Mouse (Mus musculus): ENCODE results near the gene Tppp3. TPM values are rescaled to one million over a fixed set of nuclear protein-coding genes. Genes with fewer than 3 reads are reported as not detected.

Gene Tppp3
- polyA plus RNA-seq, 1 experiment from 2014 or later, result 44.6 TPM

GRCm38 (mm10) chr8:105506977-105507376 lies 35.7 kb upstream of the Tppp3 start:
- Histone ChIP-seq H3K9ac (no peak overlapping the region), H3K36me3 (no peaks in the 10 kb centered on the region), H3K4me1 (peaks cover 24% of the 10 kb centered on the region), H3K4me3 (no peak overlapping the region), H3K4me2 (replicated peaks) (no peak overlapping the region), H3K27ac (no peak overlapping the region), H3K27me3 (no peaks in the 10 kb centered on the region), H3K9me3 (no peaks in the 10 kb centered on the region)
- ATAC-seq (ENCODE audit: insufficient number of reproducible peaks, insufficient read depth, low FRiP score, low TSS enrichment), result no peak
- 75% methylated on average over 6 of the region's 6 CpGs for WGBS

- Histone ChIP-seq H3K9me3 (no peaks in the 10 kb centered on the region), H3K9ac (no peak overlapping the region), H3K27ac (no peak overlapping the region)
Measured at GRCm38 (mm10) chr8:105504617-105505016, 33.3 kb upstream of the Tppp3 start.

GRCm38 (mm10) chr8:105499787-105500186 lies 28.5 kb upstream of the Tppp3 start:
- Histone ChIP-seq H3K4me2 (replicated peaks) (no peak overlapping the region), H3K9ac (no peak overlapping the region), H3K27ac (no peak overlapping the region), H3K27me3 (no peaks in the 10 kb centered on the region), H3K36me3 (no peaks in the 10 kb centered on the region), H3K4me1 (peaks cover 13% of the 10 kb centered on the region), H3K9me3 (no peaks in the 10 kb centered on the region), H3K4me3 (no peak overlapping the region)
- no peak for ATAC-seq (ENCODE audit: insufficient number of reproducible peaks, insufficient read depth, low FRiP score, low TSS enrichment)
- 71% methylated on average over 12 of the region's 12 CpGs for WGBS

More at GRCm38 (mm10) chr8:105504617-105505016, 33.3 kb upstream of the Tppp3 start:
- Histone ChIP-seq H3K36me3 (no peaks in the 10 kb centered on the region), H3K4me2 (replicated peaks) (no peak overlapping the region), H3K27me3 (no peaks in the 10 kb centered on the region), H3K4me1 (peaks cover 13% of the 10 kb centered on the region), H3K4me3 (no peak overlapping the region)
- WGBS, result 91% methylated on average over 3 of the region's 3 CpGs
- ATAC-seq (ENCODE audit: insufficient number of reproducible peaks, insufficient read depth, low FRiP score, low TSS enrichment), result no peak

GRCm38 (mm10) chr8:105496439-105497180 lies 25.3 kb upstream of the Tppp3 start, which contains the start of gene Zdhhc1:
Zdhhc1 (minus strand) TSS chr8:105496902.
- H3K4me2 ChIP-seq (replicated peaks), result peak within 1 kb of the TSS; percentile 88
- H3K27me3 ChIP-seq, result no peaks in the 10 kb centered on the region
- H3K9ac ChIP-seq, result peak within 1 kb of the TSS; percentile 91
- no peaks in the 10 kb centered on the region for H3K9me3 ChIP-seq
- H3K4me3 ChIP-seq, result peak within 1 kb of the TSS; percentile 79
- peaks cover 26% of the 10 kb centered on the region for H3K4me1 ChIP-seq
- no peaks in the 10 kb centered on the region for H3K36me3 ChIP-seq
- peak; percentile 81 for ATAC-seq (ENCODE audit: insufficient number of reproducible peaks, insufficient read depth, low FRiP score, low TSS enrichment)
- peak within 1 kb of the TSS; percentile 61 for H3K27ac ChIP-seq
- under 1% methylated on average over 54 of the region's 68 CpGs for WGBS

GRCm38 (mm10) chr8:105495350-105496302 lies 24.3 kb upstream of the Tppp3 start:
- Histone ChIP-seq H3K4me1 (peaks cover 26% of the 10 kb centered on the region), H3K4me2 (replicated peaks) (peak overlapping the region; percentile 88), H3K27ac (peak overlapping the region; percentile 61; the same call in 1 of the 2 replicates), H3K9me3 (no peaks in the 10 kb centered on the region), H3K4me3 (peak overlapping the region; percentile 79), H3K9ac (peak overlapping the region; percentile 91; the same call in 1 of the 2 replicates), H3K27me3 (no peaks in the 10 kb centered on the region), H3K36me3 (no peaks in the 10 kb centered on the region)
- ATAC-seq (ENCODE audit: insufficient number of reproducible peaks, insufficient read depth, low FRiP score, low TSS enrichment), result no peak
- WGBS, result 39% methylated on average over 17 of the region's 17 CpGs

- ATAC-seq (ENCODE audit: insufficient number of reproducible peaks, insufficient read depth, low FRiP score, low TSS enrichment), result no peak
- WGBS, result 78% methylated on average over 3 of the region's 3 CpGs
- Histone ChIP-seq H3K27ac (no peak overlapping the region), H3K27me3 (no peaks in the 10 kb centered on the region), H3K9me3 (no peaks in the 10 kb centered on the region), H3K9ac (no peak overlapping the region), H3K4me1 (peaks cover 26% of the 10 kb centered on the region), H3K36me3 (no peaks in the 10 kb centered on the region), H3K4me3 (no peak overlapping the region), H3K4me2 (replicated peaks) (no peak overlapping the region)
Measured at GRCm38 (mm10) chr8:105494566-105494965, 23.2 kb upstream of the Tppp3 start.

GRCm38 (mm10) chr8:105493495-105493894 lies 22.2 kb upstream of the Tppp3 start:
- H3K27ac ChIP-seq, result no peak overlapping the region
- no peak for ATAC-seq (ENCODE audit: insufficient number of reproducible peaks, insufficient read depth, low FRiP score, low TSS enrichment)
- peaks cover 26% of the 10 kb centered on the region for H3K4me1 ChIP-seq
- H3K9ac ChIP-seq, result no peak overlapping the region
- no peak overlapping the region for H3K4me3 ChIP-seq
- no peaks in the 10 kb centered on the region for H3K36me3 ChIP-seq
- no peaks in the 10 kb centered on the region for H3K27me3 ChIP-seq
- no peak overlapping the region for H3K4me2 ChIP-seq (replicated peaks)
- H3K9me3 ChIP-seq, result no peaks in the 10 kb centered on the region
- 7% methylated on average over 3 of the region's 3 CpGs for WGBS

GRCm38 (mm10) chr8:105489281-105489680 lies 18.0 kb upstream of the Tppp3 start:
- Histone ChIP-seq H3K4me2 (replicated peaks) (no peak overlapping the region), H3K36me3 (no peaks in the 10 kb centered on the region), H3K9me3 (no peaks in the 10 kb centered on the region), H3K4me1 (peaks cover 12% of the 10 kb centered on the region), H3K27me3 (no peaks in the 10 kb centered on the region), H3K9ac (no peak overlapping the region), H3K4me3 (no peak overlapping the region), H3K27ac (no peak overlapping the region)
- no peak for ATAC-seq (ENCODE audit: insufficient number of reproducible peaks, insufficient read depth, low FRiP score, low TSS enrichment)
- WGBS, result 39% methylated on average over 1 of the region's 1 CpGs

GRCm38 (mm10) chr8:105488082-105488481 lies 16.8 kb upstream of the Tppp3 start:
- no peaks in the 10 kb centered on the region for H3K9me3 ChIP-seq
- ATAC-seq (ENCODE audit: insufficient number of reproducible peaks, insufficient read depth, low FRiP score, low TSS enrichment), result no peak
- WGBS, result 68% methylated on average over 3 of the region's 3 CpGs
- no peak overlapping the region for H3K4me2 ChIP-seq (replicated peaks)
- H3K4me1 ChIP-seq, result peaks cover 18% of the 10 kb centered on the region
- H3K36me3 ChIP-seq, result no peaks in the 10 kb centered on the region
- no peak overlapping the region for H3K4me3 ChIP-seq
- H3K27ac ChIP-seq, result no peak overlapping the region
- no peak overlapping the region for H3K9ac ChIP-seq
- H3K27me3 ChIP-seq, result no peaks in the 10 kb centered on the region

- Histone ChIP-seq H3K4me1 (peaks cover 28% of the 10 kb centered on the region), H3K27ac (peak overlapping the region; percentile 54; the same call in 1 of the 2 replicates), H3K4me2 (replicated peaks) (no peak overlapping the region), H3K27me3 (no peaks in the 10 kb centered on the region), H3K9me3 (no peaks in the 10 kb centered on the region), H3K36me3 (no peaks in the 10 kb centered on the region), H3K9ac (no peak overlapping the region; the same call in 1 of the 2 replicates), H3K4me3 (no peak overlapping the region)
- ATAC-seq (ENCODE audit: insufficient number of reproducible peaks, insufficient read depth, low FRiP score, low TSS enrichment), result no peak; the same call in 1 of the 2 replicates
- 30% methylated on average over 2 of the region's 2 CpGs for WGBS
Measured at GRCm38 (mm10) chr8:105484392-105484791, 13.1 kb upstream of the Tppp3 start.

GRCm38 (mm10) chr8:105484030-105484368 lies 12.7 kb upstream of the Tppp3 start:
- no peaks in the 10 kb centered on the region for H3K27me3 ChIP-seq
- 15% methylated on average over 3 of the region's 3 CpGs for WGBS
- H3K9ac ChIP-seq, result no peak overlapping the region; the same call in 1 of the 2 replicates
- no peaks in the 10 kb centered on the region for H3K36me3 ChIP-seq
- H3K4me1 ChIP-seq, result peaks cover 28% of the 10 kb centered on the region
- H3K4me2 ChIP-seq (replicated peaks), result no peak overlapping the region
- ATAC-seq (ENCODE audit: insufficient number of reproducible peaks, insufficient read depth, low FRiP score, low TSS enrichment), result no peak
- H3K27ac ChIP-seq, result peak overlapping the region; percentile 54; the same call in 1 of the 2 replicates
- no peaks in the 10 kb centered on the region for H3K9me3 ChIP-seq
- H3K4me3 ChIP-seq, result no peak overlapping the region
